Mouse (Mus musculus) hindbrain, embryonic 14.5 days (tissue): Measurements from ENCODE around the gene Gpat2. TPM values are rescaled to one million over a fixed set of nuclear protein-coding genes. Genes with fewer than 3 reads are reported as not detected.

Source experiments
- ATAC-seq: fragments of 200-750 bp; cut with Nextera tagmentation; 2 replicates; pipeline ENCODE4 v1.8.0; 2017; ENCODE audit warnings: moderate number of reproducible peaks, mild to moderate bottlenecking, moderate TSS enrichment, moderate library complexity; ENCODE audit not compliant: low FRiP score
- DNase-seq: peaks from one replicate; pipeline ENCODE4 v3.0.0-alpha.2; 2015; ENCODE audit warnings: low spot score
- H3K27ac ChIP-seq: fragments of 300-500 bp; sonication (generic); 2 replicates; pipeline ENCODE4 v1.5.1; 2014; ENCODE audit warnings: mild to moderate bottlenecking, moderate library complexity
- H3K27me3 ChIP-seq: fragments of 300-500 bp; sonication (generic); 2 replicates; pipeline ENCODE4 v1.6.1; 2014; ENCODE audit warnings: mild to moderate bottlenecking, low read length, mixed read lengths; ENCODE audit not compliant: control insufficient read depth, insufficient read depth
- H3K36me3 ChIP-seq: fragments of 300-500 bp; sonication (generic); replicated peaks from 2 replicates; pipeline ENCODE4 v1.6.1; 2014; ENCODE audit not compliant: control insufficient read depth, insufficient read depth
- H3K4me1 ChIP-seq: fragments of 300-500 bp; sonication (generic); replicated peaks from 2 replicates; pipeline ENCODE4 v1.6.1; 2014; ENCODE audit warnings: antibody characterized with exemption, low read length, mixed read lengths; ENCODE audit not compliant: control insufficient read depth, insufficient read depth
- H3K4me2 ChIP-seq: fragments of 300-500 bp; sonication (generic); replicated peaks from 2 replicates; pipeline ENCODE4 v1.6.1; 2014; ENCODE audit warnings: mild to moderate bottlenecking, moderate library complexity
- H3K4me3 ChIP-seq: fragments of 300-500 bp; sonication (generic); replicated peaks from 2 replicates; pipeline ENCODE4 v1.5.1; 2014; ENCODE audit warnings: mild to moderate bottlenecking, low read length
- H3K9ac ChIP-seq: fragments of 300-500 bp; sonication (generic); 2 replicates; pipeline ENCODE4 v1.6.1; 2014
- H3K9me3 ChIP-seq: fragments of 300-500 bp; sonication (generic); 2 replicates; pipeline ENCODE4 v1.6.1; 2016; ENCODE audit warnings: low read length; ENCODE audit not compliant: control insufficient read depth
- WGBS: fragments of 180-500 bp; shearing (Covaris S2); extraction: QIAGEN DNeasy Blood & Tissue Kit; methylation state at CpG from one replicate; pipeline ENCODE4 v1.1.7; 2014; 5-methylcytosine and 5-hydroxymethylcytosine counted together
- polyA plus RNA-seq: library from polyadenylated mRNA; unstranded; fragments of >200 nt; fragmentation: Nextera tagmentation; extraction: Ambion mirVana; gene quantifications from 2 replicates; pipeline ENCODE4 v1.2.1, GENCODE M21; 2014

Gpat2 gene
- polyA plus RNA-seq, 1 experiment from 2014 or later: 0.07 TPM

DNA sequence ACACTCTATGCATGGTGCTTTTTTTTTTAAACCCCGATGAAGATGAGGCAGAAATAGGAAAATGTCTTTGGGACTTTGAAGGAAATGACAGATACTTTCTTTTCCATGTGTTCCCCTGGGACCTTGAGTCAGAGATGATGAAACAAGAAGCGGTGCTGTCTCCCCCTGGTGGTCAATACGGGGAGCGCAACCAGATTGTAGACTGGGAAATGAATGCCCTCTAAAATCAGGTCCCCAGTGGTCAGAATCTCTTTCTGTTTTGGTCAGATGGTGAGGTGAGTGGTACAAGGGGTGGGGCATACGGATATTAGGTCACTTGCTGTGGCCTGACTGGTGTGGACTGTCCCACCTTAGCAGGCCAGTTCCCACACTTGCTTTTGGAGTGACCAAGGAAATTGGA is 28.8 kb downstream of the Gpat2 start:
- DNase-seq (peak; percentile 82), ATAC-seq (no peak)
- Histone ChIP-seq H3K27ac (no peak overlapping the region), H3K4me1 (no peaks in the 10 kb centered on the region), H3K4me2 (no peak overlapping the region), H3K9me3 (no peaks in the 10 kb centered on the region), H3K36me3 (no peaks in the 10 kb centered on the region), H3K9ac (no peak overlapping the region), H3K4me3 (no peak overlapping the region), H3K27me3 (no peaks in the 10 kb centered on the region)
- 7% methylated on average over 5 of the region's 5 CpGs for WGBS

DNA sequence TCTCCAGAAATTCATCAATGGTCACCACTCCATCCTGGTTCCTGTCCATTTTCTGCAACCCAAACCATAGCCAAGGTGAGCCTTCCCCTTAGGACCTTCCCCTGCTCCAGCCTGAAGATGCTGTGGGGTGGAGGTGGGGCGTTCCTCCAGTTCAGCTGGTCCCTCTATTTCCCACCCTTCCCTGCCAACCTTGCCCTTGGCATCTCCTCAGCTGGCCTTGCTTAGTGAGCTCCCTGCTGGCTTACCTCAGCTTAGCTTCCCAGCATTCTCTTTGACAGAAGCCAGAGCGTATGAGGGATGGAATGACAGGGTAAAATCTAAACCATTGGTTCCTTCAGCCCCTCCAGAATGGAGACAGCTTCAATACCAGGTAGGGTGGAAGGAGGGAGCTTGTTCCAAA is 34.3 kb downstream of the Gpat2 start:
- Histone ChIP-seq H3K27me3 (no peaks in the 10 kb centered on the region), H3K4me1 (no peaks in the 10 kb centered on the region), H3K4me3 (no peak overlapping the region), H3K27ac (no peak overlapping the region), H3K4me2 (no peak overlapping the region), H3K9ac (no peak overlapping the region), H3K36me3 (no peaks in the 10 kb centered on the region), H3K9me3 (no peaks in the 10 kb centered on the region)
- DNase-seq: no peak
- WGBS: 81% methylated on average over 2 of the region's 2 CpGs
- no peak for ATAC-seq

DNA sequence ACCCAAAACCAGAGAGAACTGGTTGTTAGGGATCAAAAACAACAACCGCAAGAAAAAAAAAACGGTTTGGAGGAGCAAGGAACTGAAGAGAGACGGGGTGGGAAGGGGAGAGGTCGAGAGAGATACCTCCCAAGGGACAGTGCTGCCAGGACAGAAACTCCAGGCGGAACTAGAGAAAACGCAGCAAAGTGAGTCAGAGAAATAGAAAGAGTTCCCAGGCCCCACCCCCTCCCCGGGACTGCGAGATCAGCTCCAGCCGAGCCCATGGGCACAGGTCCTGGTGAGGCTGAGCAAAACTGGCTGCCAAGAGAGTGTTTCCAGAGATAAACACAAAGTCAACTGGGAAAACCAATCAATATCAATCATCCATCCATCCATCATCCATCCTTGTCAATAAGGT is 36.4 kb downstream of the Gpat2 start:
- no peak overlapping the region for H3K4me3 ChIP-seq
- no peaks in the 10 kb centered on the region for H3K36me3 ChIP-seq
- no peaks in the 10 kb centered on the region for H3K27me3 ChIP-seq
- no peaks in the 10 kb centered on the region for H3K4me1 ChIP-seq
- H3K9me3 ChIP-seq: no peaks in the 10 kb centered on the region
- ATAC-seq (no peak), DNase-seq (no peak)
- no peak overlapping the region for H3K27ac ChIP-seq
- WGBS: 57% methylated on average over 9 of the region's 9 CpGs
- H3K9ac ChIP-seq: no peak overlapping the region
- H3K4me2 ChIP-seq: no peak overlapping the region

DNA sequence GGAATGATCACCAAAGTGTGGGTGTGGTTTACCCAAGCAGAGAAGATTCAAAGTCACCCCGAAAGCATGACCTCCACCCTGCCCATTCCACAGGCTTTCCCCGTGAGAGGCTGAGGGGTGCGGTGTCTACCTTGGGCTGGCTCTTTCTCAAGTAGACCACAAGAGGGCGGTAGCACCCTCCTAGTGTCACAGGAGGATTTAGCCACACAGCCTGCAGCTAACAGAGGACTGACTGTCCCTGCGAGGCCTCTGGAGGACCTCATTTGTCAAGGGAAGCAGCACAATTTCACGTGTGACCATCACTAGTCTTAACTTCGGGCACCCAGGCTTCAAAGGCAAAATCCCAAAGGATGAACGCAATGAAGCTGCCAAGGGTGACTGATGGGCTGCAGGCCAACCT is 37.3 kb downstream of the Gpat2 start:
- no peaks in the 10 kb centered on the region for H3K9me3 ChIP-seq
- no peak overlapping the region for H3K27ac ChIP-seq
- H3K4me1 ChIP-seq: no peaks in the 10 kb centered on the region
- no peak overlapping the region for H3K4me2 ChIP-seq
- 11% methylated on average over 8 of the region's 8 CpGs for WGBS
- H3K9ac ChIP-seq: no peak overlapping the region
- H3K36me3 ChIP-seq: no peaks in the 10 kb centered on the region
- no peaks in the 10 kb centered on the region for H3K27me3 ChIP-seq
- peak; percentile 77 for DNase-seq
- H3K4me3 ChIP-seq: no peak overlapping the region
- ATAC-seq: peak; percentile 74; the same call in 1 of the 2 replicates

DNA sequence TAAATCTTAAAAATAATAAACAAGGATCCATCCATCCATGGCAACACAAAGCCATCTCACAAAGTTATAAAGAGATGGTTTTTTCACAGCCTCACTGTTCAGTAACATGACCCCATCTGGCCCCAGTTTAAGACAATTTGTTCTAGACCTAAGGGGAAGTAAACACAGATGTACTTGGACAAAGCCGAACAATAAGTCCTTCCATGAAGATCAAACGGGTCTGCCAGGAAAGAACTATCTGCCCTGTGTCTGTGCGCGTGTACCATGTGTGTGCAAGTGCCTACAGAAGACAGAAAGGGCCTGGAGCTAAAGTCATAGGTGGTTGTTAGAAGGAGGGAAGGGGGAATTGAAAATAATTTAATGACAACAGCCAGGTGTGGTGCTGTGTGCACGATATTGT is 45.2 kb downstream of the Gpat2 start:
- H3K4me1 ChIP-seq: no peaks in the 10 kb centered on the region
- WGBS: 90% methylated on average over 5 of the region's 5 CpGs
- no peaks in the 10 kb centered on the region for H3K9me3 ChIP-seq
- ATAC-seq: no peak
- no peak overlapping the region for H3K4me2 ChIP-seq
- no peaks in the 10 kb centered on the region for H3K36me3 ChIP-seq
- no peak overlapping the region for H3K9ac ChIP-seq
- DNase-seq: no peak
- no peak overlapping the region for H3K27ac ChIP-seq
- H3K4me3 ChIP-seq: no peak overlapping the region
- H3K27me3 ChIP-seq: no peaks in the 10 kb centered on the region

DNA sequence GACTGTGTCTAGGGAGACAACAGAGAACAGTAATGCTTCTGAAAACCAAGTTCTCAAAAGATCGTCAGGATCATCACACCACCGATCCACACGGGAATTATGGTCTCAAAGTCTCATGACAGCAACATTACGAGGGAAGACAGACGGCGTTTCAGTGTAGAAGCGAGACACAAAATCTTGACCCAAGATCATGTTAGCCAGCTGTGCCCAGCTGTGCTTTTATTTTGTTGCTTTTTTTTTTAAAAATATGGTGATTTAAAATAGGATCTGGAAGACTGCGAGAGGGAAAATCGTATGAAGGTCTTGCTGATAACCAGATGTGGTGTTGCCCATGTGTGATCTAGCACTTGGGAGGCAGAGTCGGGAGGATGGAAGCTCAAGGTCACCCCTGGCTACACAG is 45.7 kb downstream of the Gpat2 start:
- WGBS: 94% methylated on average over 10 of the region's 10 CpGs
- no peaks in the 10 kb centered on the region for H3K27me3 ChIP-seq
- no peak for DNase-seq
- no peaks in the 10 kb centered on the region for H3K36me3 ChIP-seq
- ATAC-seq: no peak
- H3K4me2 ChIP-seq: no peak overlapping the region
- no peak overlapping the region for H3K4me3 ChIP-seq
- no peak overlapping the region for H3K9ac ChIP-seq
- H3K27ac ChIP-seq: no peak overlapping the region
- no peaks in the 10 kb centered on the region for H3K9me3 ChIP-seq
- H3K4me1 ChIP-seq: no peaks in the 10 kb centered on the region

DNA sequence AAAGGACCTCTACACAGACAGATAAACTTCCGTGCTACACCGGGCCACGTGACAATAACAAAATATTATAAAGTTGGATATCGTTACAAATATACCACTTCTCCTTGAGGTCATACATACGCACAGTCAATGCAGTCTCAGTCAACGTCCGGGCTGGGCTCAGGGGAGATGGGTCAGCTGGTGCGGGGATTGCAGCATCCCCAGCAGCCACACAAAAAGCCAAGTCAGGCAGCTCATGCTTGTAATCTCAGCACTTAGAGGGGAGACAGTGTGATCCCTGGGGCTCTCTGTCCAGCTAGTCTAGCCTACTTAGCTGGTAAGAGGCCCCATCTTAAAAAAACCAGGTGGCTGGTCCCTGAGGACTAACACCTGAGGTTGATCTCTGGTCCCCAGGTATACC is 46.3 kb downstream of the Gpat2 start:
- DNase-seq (no peak), ATAC-seq (no peak)
- H3K4me3 ChIP-seq: no peak overlapping the region
- H3K4me1 ChIP-seq: no peaks in the 10 kb centered on the region
- no peaks in the 10 kb centered on the region for H3K9me3 ChIP-seq
- no peak overlapping the region for H3K27ac ChIP-seq
- no peak overlapping the region for H3K9ac ChIP-seq
- H3K4me2 ChIP-seq: no peak overlapping the region
- H3K27me3 ChIP-seq: no peaks in the 10 kb centered on the region
- 89% methylated on average over 8 of the region's 8 CpGs for WGBS
- no peaks in the 10 kb centered on the region for H3K36me3 ChIP-seq

DNA sequence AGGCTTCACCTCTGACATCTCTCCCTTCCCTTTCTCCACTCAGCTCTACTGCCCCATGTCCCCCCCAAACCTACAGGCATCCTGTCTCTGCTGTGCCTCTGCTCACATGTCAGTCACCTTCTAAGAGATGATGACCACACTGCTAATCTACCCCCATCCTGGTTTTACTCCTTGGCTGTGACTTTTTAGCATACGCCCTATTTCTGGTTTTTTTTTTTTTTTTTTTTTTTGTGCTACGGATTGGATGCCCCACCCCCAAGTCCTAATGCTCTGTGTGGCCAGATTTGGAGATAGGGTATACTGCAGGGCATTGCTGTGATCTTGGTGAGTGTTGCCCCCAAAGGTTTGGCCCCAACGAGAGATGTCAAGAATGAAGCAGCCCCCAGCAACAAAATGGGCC is 47.3 kb downstream of the Gpat2 start:
- Histone ChIP-seq H3K27me3 (no peaks in the 10 kb centered on the region), H3K27ac (no peak overlapping the region), H3K4me1 (no peaks in the 10 kb centered on the region), H3K4me3 (no peak overlapping the region), H3K9ac (no peak overlapping the region), H3K4me2 (no peak overlapping the region), H3K36me3 (no peaks in the 10 kb centered on the region), H3K9me3 (no peaks in the 10 kb centered on the region)
- WGBS: 79% methylated on average over 3 of the region's 3 CpGs
- ATAC-seq (no peak), DNase-seq (no peak)

DNA sequence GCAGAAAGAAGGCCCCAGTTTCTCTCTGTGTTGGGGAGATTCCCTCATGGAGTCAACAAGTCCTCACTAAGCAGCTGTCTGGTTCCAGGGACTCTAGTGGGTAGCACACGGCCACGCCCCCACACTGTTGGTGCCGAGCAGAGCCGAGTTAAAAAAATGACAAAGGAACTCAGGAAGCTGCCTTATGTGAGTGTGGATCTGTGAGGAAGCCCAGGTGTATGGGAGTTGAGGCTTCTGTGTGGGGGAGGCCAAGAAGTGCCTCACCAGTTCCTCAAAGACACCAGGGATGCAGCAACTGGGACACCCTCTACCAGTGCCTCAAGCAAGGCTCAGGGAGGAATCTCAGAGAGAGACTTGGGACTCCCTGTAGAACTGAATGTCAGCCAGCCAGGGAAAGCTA is 54.2 kb downstream of the Gpat2 start:
- WGBS: 74% methylated on average over 4 of the region's 4 CpGs
- Histone ChIP-seq H3K9ac (no peak overlapping the region), H3K27me3 (peaks cover 49% of the 10 kb centered on the region), H3K4me3 (no peak overlapping the region), H3K36me3 (no peaks in the 10 kb centered on the region), H3K27ac (no peak overlapping the region), H3K4me2 (no peak overlapping the region), H3K4me1 (peaks cover 13% of the 10 kb centered on the region; the same call in 1 of the 2 replicates), H3K9me3 (no peaks in the 10 kb centered on the region)
- DNase-seq (no peak), ATAC-seq (no peak)

DNA sequence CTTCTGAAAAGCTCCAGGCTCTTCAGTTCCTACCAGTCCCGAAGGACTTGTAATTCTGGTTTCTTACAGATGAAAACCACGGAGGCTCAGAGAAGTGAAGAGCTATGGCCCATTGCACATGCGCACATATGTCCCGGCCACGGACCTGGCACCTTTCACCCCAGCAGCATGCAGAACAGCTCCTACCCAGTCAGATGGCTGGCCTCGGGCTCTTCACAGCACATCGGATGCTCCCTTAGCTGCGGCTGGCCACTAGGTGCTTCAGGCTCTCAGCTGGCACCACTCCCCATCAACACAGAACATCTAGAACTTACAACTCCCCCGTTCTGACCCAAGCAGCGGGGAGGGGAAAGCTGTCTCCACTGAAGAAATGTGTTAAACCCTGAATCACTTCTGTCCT is 54.8 kb downstream of the Gpat2 start:
- Histone ChIP-seq H3K27ac (no peak overlapping the region), H3K27me3 (peaks cover 55% of the 10 kb centered on the region), H3K9ac (no peak overlapping the region), H3K9me3 (no peaks in the 10 kb centered on the region), H3K36me3 (no peaks in the 10 kb centered on the region), H3K4me2 (no peak overlapping the region), H3K4me3 (no peak overlapping the region), H3K4me1 (peaks cover 19% of the 10 kb centered on the region; the same call in 1 of the 2 replicates)
- ATAC-seq: no peak
- 70% methylated on average over 10 of the region's 10 CpGs for WGBS
- DNase-seq: no peak
